Mouse (Mus musculus) cerebellum, adult 2 months (tissue): ENCODE results near the gene Gm10190.

Experiments
- CTCF ChIP-seq: fragments of 200-500 bp; IDR thresholded peaks from 2 replicates; pipeline ENCODE4 v1.5.1; 2011; ENCODE audit warnings: low read depth, mild to moderate bottlenecking, control low read depth, low read length, moderate library complexity, borderline replicate concordance; ENCODE audit not compliant: insufficient read depth
- POLR2A ChIP-seq: fragments of 200-500 bp; IDR thresholded peaks from 2 replicates; pipeline ENCODE4 v1.6.1; 2011; ENCODE audit warnings: low read length, control low read depth, borderline replicate concordance; ENCODE audit not compliant: insufficient read depth

GRCm38 (mm10) chr17:80367276-80367675, 6.1 kb downstream of the Gm10190 start:
- no peak for TF ChIP-seq CTCF
- TF ChIP-seq POLR2A: no peak
